Mouse (Mus musculus) lung, postnatal 0 days (tissue): ENCODE data around the gene Dgki.

Experiments used
- CTCF ChIP-seq: IDR thresholded peaks from 2 replicates; pipeline ENCODE4 v1.5.1; 2016; ENCODE audit warnings: antibody characterized with exemption, mild to moderate bottlenecking
- EP300 ChIP-seq: IDR thresholded peaks from 2 replicates; pipeline ENCODE4 v1.6.1; 2016; ENCODE audit warnings: antibody characterized with exemption, mild to moderate bottlenecking, control low read depth

GRCm38 (mm10) chr6:37150483-37150882 lies 149.5 kb downstream of the Dgki start:
- TF ChIP-seq CTCF, result no peak
- no peak for TF ChIP-seq EP300
